Mouse (Mus musculus): ENCODE measurements around the gene C1galt1. TPM values are rescaled to one million over a fixed set of nuclear protein-coding genes. Genes with fewer than 3 reads are reported as not detected.

The C1galt1 gene
- polyA plus RNA-seq, 1 experiment from 2014 or later = 3.5 TPM

GRCm38 (mm10) chr6:7856682-7857290, 12.1 kb downstream of the C1galt1 start:
- no peaks in the 10 kb centered on the region for H3K27me3 ChIP-seq (ENCODE audit: control insufficient read depth, insufficient read depth, low read length)
- DNase-seq (ENCODE audit: low spot score) (no peak), ATAC-seq (ENCODE audit: low FRiP score) (no peak)
- no peak overlapping the region for H3K27ac ChIP-seq
- H3K4me3 ChIP-seq (replicated peaks; ENCODE audit: low read length) = no peak overlapping the region
- H3K9ac ChIP-seq = no peak overlapping the region
- WGBS = 76% methylated on average over 5 of the region's 5 CpGs
- H3K9me3 ChIP-seq (ENCODE audit: control insufficient read depth, low read length) = no peaks in the 10 kb centered on the region
- H3K4me2 ChIP-seq (replicated peaks) = no peak overlapping the region
- no peaks in the 10 kb centered on the region for H3K4me1 ChIP-seq (replicated peaks; ENCODE audit: control insufficient read depth, insufficient read depth, low read length)
- H3K36me3 ChIP-seq (replicated peaks; ENCODE audit: control insufficient read depth, insufficient read depth) = no peaks in the 10 kb centered on the region

DNA sequence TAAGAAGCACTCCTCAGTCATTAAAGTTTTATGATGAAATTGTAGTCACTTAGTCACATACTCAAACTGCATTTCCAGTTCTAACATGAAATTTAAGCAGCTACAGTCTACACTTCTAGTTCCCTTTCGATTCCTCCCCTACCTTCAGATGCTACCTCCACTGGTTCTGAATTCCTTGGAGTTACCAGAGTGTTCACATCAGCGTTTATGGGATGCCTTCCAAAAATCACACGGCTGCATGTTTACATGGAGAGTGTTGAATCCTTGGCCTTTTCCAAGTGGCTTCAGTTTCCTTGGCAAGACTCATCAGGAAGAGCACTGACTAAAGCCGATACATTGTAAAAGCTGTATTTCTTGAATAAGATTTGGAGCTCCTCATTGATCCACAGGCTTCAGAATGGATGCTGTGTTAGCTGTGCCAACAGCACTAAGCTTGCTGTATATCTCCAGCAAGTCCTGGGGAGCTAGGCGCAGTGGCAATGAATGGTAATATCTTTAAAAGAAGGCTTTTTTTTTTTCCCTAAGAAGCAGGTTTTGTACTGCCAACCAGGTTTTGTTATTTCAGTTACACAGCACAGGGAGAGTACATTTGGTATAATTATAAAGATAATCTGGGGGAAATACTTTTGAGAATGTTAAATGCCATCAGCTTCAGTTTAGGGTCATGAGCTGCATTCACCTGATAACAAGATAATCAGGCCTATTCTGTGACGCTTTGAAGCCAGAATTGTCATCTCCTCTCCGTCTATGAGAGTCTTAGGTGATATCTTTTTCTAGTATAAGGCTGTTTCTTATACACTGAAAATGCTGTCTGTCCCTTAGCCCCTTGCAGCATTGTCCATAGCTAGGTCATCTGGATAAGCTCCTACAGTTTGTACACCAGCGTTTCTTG, 13.0 kb downstream of the C1galt1 start:
- Histone ChIP-seq H3K4me2 (replicated peaks) (no peak overlapping the region), H3K27me3 (ENCODE audit: control insufficient read depth, insufficient read depth, low read length) (no peaks in the 10 kb centered on the region), H3K36me3 (replicated peaks; ENCODE audit: control insufficient read depth, insufficient read depth) (no peaks in the 10 kb centered on the region), H3K9me3 (ENCODE audit: control insufficient read depth, low read length) (no peaks in the 10 kb centered on the region), H3K4me1 (replicated peaks; ENCODE audit: control insufficient read depth, insufficient read depth, low read length) (no peaks in the 10 kb centered on the region), H3K27ac (no peak overlapping the region), H3K4me3 (replicated peaks; ENCODE audit: low read length) (no peak overlapping the region), H3K9ac (no peak overlapping the region)
- whole genome bisulfite sequencing = 87% methylated on average over 8 of the region's 8 CpGs
- no peak for DNase-seq (ENCODE audit: low spot score)
- no peak for ATAC-seq (ENCODE audit: low FRiP score)

GRCm38 (mm10) chr6:7858586-7858985, 13.9 kb downstream of the C1galt1 start:
- Histone ChIP-seq H3K4me2 (replicated peaks) (no peak overlapping the region), H3K36me3 (replicated peaks; ENCODE audit: control insufficient read depth, insufficient read depth) (no peaks in the 10 kb centered on the region), H3K4me3 (replicated peaks; ENCODE audit: low read length) (no peak overlapping the region), H3K27me3 (ENCODE audit: control insufficient read depth, insufficient read depth, low read length) (no peaks in the 10 kb centered on the region), H3K9ac (no peak overlapping the region), H3K9me3 (ENCODE audit: control insufficient read depth, low read length) (no peaks in the 10 kb centered on the region), H3K27ac (no peak overlapping the region), H3K4me1 (replicated peaks; ENCODE audit: control insufficient read depth, insufficient read depth, low read length) (no peaks in the 10 kb centered on the region; the same call in 1 of the 2 replicates)
- ATAC-seq (ENCODE audit: low FRiP score) (no peak), DNase-seq (ENCODE audit: low spot score) (no peak)
- 93% methylated on average over 5 of the region's 5 CpGs for WGBS

DNA sequence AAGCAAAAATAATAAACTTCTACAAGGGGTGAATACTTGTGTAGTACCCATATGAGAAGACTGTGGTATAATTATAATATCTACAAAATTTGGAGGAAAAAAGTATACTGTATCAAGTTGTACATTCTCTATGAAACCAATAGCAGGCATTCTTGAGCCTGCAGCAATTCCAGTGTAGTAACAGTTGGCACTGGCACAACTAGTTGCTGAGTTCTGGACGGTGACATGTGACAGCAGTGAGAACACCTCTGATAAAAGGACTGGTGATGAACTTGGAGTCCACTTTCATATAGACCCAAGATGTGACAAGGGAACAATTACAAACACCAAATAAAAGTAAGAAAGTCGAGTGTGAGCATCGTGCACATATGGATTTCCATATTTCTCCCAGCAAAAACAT, 14.5 kb downstream of the C1galt1 start:
- ATAC-seq (ENCODE audit: low FRiP score) (no peak), DNase-seq (ENCODE audit: low spot score) (no peak)
- no peak overlapping the region for H3K4me2 ChIP-seq (replicated peaks)
- H3K9ac ChIP-seq = no peak overlapping the region
- H3K9me3 ChIP-seq (ENCODE audit: control insufficient read depth, low read length) = no peaks in the 10 kb centered on the region
- no peaks in the 10 kb centered on the region for H3K27me3 ChIP-seq (ENCODE audit: control insufficient read depth, insufficient read depth, low read length)
- H3K4me3 ChIP-seq (replicated peaks; ENCODE audit: low read length) = no peak overlapping the region
- H3K36me3 ChIP-seq (replicated peaks; ENCODE audit: control insufficient read depth, insufficient read depth) = no peaks in the 10 kb centered on the region
- H3K27ac ChIP-seq = no peak overlapping the region
- no peaks in the 10 kb centered on the region; the same call in 1 of the 2 replicates for H3K4me1 ChIP-seq (replicated peaks; ENCODE audit: control insufficient read depth, insufficient read depth, low read length)
- WGBS = 87% methylated on average over 3 of the region's 3 CpGs

- no peak for ATAC-seq (ENCODE audit: low FRiP score)
- Histone ChIP-seq H3K4me2 (replicated peaks) (no peak overlapping the region), H3K4me1 (replicated peaks; ENCODE audit: control insufficient read depth, insufficient read depth, low read length) (no peaks in the 10 kb centered on the region; the same call in 1 of the 2 replicates), H3K9ac (no peak overlapping the region), H3K36me3 (replicated peaks; ENCODE audit: control insufficient read depth, insufficient read depth) (peaks cover 8% of the 10 kb centered on the region; the same call in 1 of the 2 replicates), H3K27me3 (ENCODE audit: control insufficient read depth, insufficient read depth, low read length) (no peaks in the 10 kb centered on the region), H3K4me3 (replicated peaks; ENCODE audit: low read length) (no peak overlapping the region), H3K9me3 (ENCODE audit: control insufficient read depth, low read length) (no peaks in the 10 kb centered on the region), H3K27ac (no peak overlapping the region)
- WGBS = 70% methylated on average over 3 of the region's 3 CpGs
- no peak for DNase-seq (ENCODE audit: low spot score)
Measured at GRCm38 (mm10) chr6:7861033-7861432, 16.4 kb downstream of the C1galt1 start.

GRCm38 (mm10) chr6:7863354-7863753, 18.7 kb downstream of the C1galt1 start:
- H3K27me3 ChIP-seq (ENCODE audit: control insufficient read depth, insufficient read depth, low read length) = no peaks in the 10 kb centered on the region
- no peak overlapping the region for H3K4me2 ChIP-seq (replicated peaks)
- WGBS = 92% methylated on average over 4 of the region's 4 CpGs
- no peak for ATAC-seq (ENCODE audit: low FRiP score)
- H3K36me3 ChIP-seq (replicated peaks; ENCODE audit: control insufficient read depth, insufficient read depth) = peaks cover 17% of the 10 kb centered on the region
- no peaks in the 10 kb centered on the region; the same call in 1 of the 2 replicates for H3K4me1 ChIP-seq (replicated peaks; ENCODE audit: control insufficient read depth, insufficient read depth, low read length)
- H3K4me3 ChIP-seq (replicated peaks; ENCODE audit: low read length) = no peak overlapping the region
- DNase-seq (ENCODE audit: low spot score) = no peak
- H3K9ac ChIP-seq = no peak overlapping the region
- H3K27ac ChIP-seq = no peak overlapping the region
- H3K9me3 ChIP-seq (ENCODE audit: control insufficient read depth, low read length) = no peaks in the 10 kb centered on the region

GRCm38 (mm10) chr6:7876836-7877235, 32.2 kb downstream of the C1galt1 start:
- Histone ChIP-seq H3K36me3 (replicated peaks; ENCODE audit: control insufficient read depth, insufficient read depth) (no peaks in the 10 kb centered on the region), H3K27ac (no peak overlapping the region), H3K4me1 (replicated peaks; ENCODE audit: control insufficient read depth, insufficient read depth, low read length) (no peaks in the 10 kb centered on the region), H3K4me3 (replicated peaks; ENCODE audit: low read length) (no peak overlapping the region), H3K9me3 (ENCODE audit: control insufficient read depth, low read length) (no peaks in the 10 kb centered on the region), H3K27me3 (ENCODE audit: control insufficient read depth, insufficient read depth, low read length) (no peaks in the 10 kb centered on the region), H3K4me2 (replicated peaks) (no peak overlapping the region), H3K9ac (no peak overlapping the region)
- ATAC-seq (ENCODE audit: low FRiP score) = no peak
- WGBS = 92% methylated on average over 5 of the region's 5 CpGs
- DNase-seq (ENCODE audit: low spot score) = no peak

- DNase-seq (ENCODE audit: low spot score) = no peak
- Histone ChIP-seq H3K36me3 (replicated peaks; ENCODE audit: control insufficient read depth, insufficient read depth) (no peaks in the 10 kb centered on the region), H3K9me3 (ENCODE audit: control insufficient read depth, low read length) (no peaks in the 10 kb centered on the region), H3K9ac (no peak overlapping the region), H3K27me3 (ENCODE audit: control insufficient read depth, insufficient read depth, low read length) (no peaks in the 10 kb centered on the region), H3K4me3 (replicated peaks; ENCODE audit: low read length) (no peak overlapping the region), H3K4me1 (replicated peaks; ENCODE audit: control insufficient read depth, insufficient read depth, low read length) (no peaks in the 10 kb centered on the region), H3K4me2 (replicated peaks) (no peak overlapping the region), H3K27ac (no peak overlapping the region)
- no peak for ATAC-seq (ENCODE audit: low FRiP score)
- WGBS = 79% methylated on average over 1 of the region's 1 CpGs
Measured at GRCm38 (mm10) chr6:7881595-7882128, 37.0 kb downstream of the C1galt1 start.

DNA sequence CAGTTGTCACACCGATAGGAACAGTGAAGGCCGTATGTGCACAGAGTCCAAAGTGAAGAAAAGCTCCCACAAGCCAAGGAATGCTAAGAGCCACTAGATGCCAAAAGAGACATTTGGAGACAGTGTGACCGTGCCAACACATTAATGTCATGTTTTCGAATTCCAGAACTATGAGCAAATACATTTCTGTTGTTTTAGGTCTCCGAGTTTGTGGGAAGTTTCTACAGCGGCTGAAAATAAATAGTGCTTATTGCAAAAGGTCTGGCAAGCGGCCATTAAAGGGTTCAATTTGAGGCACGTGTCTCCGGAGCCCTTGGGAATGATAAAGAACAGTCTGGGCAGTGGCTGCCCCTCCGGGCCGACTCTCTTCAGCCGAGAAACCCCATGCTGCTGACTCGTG, 37.9 kb downstream of the C1galt1 start:
- no peak overlapping the region for H3K4me2 ChIP-seq (replicated peaks)
- no peak overlapping the region for H3K27ac ChIP-seq
- H3K36me3 ChIP-seq (replicated peaks; ENCODE audit: control insufficient read depth, insufficient read depth) = no peaks in the 10 kb centered on the region
- ATAC-seq (ENCODE audit: low FRiP score) = no peak
- H3K4me1 ChIP-seq (replicated peaks; ENCODE audit: control insufficient read depth, insufficient read depth, low read length) = no peaks in the 10 kb centered on the region
- H3K9me3 ChIP-seq (ENCODE audit: control insufficient read depth, low read length) = no peaks in the 10 kb centered on the region
- no peak overlapping the region for H3K9ac ChIP-seq
- no peaks in the 10 kb centered on the region for H3K27me3 ChIP-seq (ENCODE audit: control insufficient read depth, insufficient read depth, low read length)
- H3K4me3 ChIP-seq (replicated peaks; ENCODE audit: low read length) = no peak overlapping the region
- DNase-seq (ENCODE audit: low spot score) = no peak
- 87% methylated on average over 13 of the region's 13 CpGs for WGBS
